In the genomic region with DNA sequence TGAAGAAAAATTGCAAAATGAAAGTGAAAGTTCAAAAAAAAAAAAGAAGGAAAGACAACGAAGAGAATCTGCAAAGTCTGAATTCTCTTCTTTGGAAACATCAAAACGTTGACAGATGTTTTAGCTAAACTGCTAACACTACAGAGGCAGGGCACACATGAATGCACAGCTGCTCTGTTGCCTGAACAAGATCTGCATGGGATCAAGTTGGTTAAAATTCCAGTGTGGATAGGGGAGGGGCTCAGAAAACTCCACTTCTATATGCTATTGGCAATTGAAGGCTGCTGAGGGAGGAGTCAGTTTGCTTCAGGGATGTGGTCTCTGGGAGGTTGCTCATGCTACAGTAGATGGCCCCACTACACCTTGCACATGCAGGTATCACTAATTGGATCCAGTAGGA, we compare ENCODE assay signal across 23 mouse cellular contexts.
DNase-seq lines count a peak whose midpoint lies in the region; ATAC-seq lines count a peak whose summit lies in the region.
"Had no signal": no experiment of that assay in that cellular context is flagged by ENCODE, and none has a peak within 500 bp of the region (broad histone marks: within the 10 kb centered on the region; RNA-seq: fewer than 3 reads in every experiment).

No protein-coding gene starts in this region.

- H3K9me3 ChIP-seq in kidney, embryonic 14.5 days (ENCODE audit: control insufficient read depth, low read length): no peaks in the 10 kb centered on the region
- peaks cover 5% of the 10 kb centered on the region; the same call in 1 of the 2 replicates for H3K9me3 ChIP-seq in megakaryocyte, embryonic 14.5 days
- H3K9me3 ChIP-seq: embryonic facial prominence, embryonic 13.5 days; limb, embryonic 15.5 days; midbrain, embryonic 10.5 days had no signal

- DNase-seq in kidney, postnatal 14 days: no peak
- peak; percentile 7 for DNase-seq in embryo, embryonic 10.5 days (ENCODE audit: low spot score)
- no peak for DNase-seq in right cerebral cortex, postnatal 36 days (ENCODE audit: low spot score in 2 of 2)
- no peak for DNase-seq in ovary, postnatal 14 days (ENCODE audit: low spot score)
- DNase-seq in right cerebral cortex, postnatal 14 days: no peak
- DNase-seq: adrenal gland, postnatal 36 days; cerebellum, adult 9-10 months; gastrocnemius, postnatal 36 days; kidney, postnatal 25 days; liver, postnatal 0 days; lung, postnatal 36 days; right cerebral cortex, adult 18-20 months; thymus, postnatal 14 days had no signal

- no peaks in the 10 kb centered on the region for H3K36me3 ChIP-seq in kidney, embryonic 14.5 days (ENCODE audit: control insufficient read depth, insufficient read depth, low read length)
- H3K36me3 ChIP-seq in megakaryocyte, embryonic 14.5 days (replicated peaks; ENCODE audit: low read length): no peaks in the 10 kb centered on the region
- H3K36me3 ChIP-seq: embryonic facial prominence, embryonic 13.5 days; limb, embryonic 15.5 days; midbrain, embryonic 10.5 days had no signal

- no peak overlapping the region for H3K27ac ChIP-seq in kidney, embryonic 14.5 days (ENCODE audit: low read depth, low read length)
- H3K27ac ChIP-seq: embryonic facial prominence, embryonic 13.5 days; limb, embryonic 15.5 days; midbrain, embryonic 10.5 days had no signal

- 41% methylated on average over 2 of the region's 2 CpGs for WGBS in kidney, embryonic 14.5 days

- no peaks in the 10 kb centered on the region for H3K27me3 ChIP-seq in kidney, embryonic 14.5 days (ENCODE audit: control insufficient read depth, insufficient read depth, low read length)
- H3K27me3 ChIP-seq in megakaryocyte, embryonic 14.5 days (replicated peaks): no peaks in the 10 kb centered on the region
- H3K27me3 ChIP-seq: embryonic facial prominence, embryonic 13.5 days; limb, embryonic 15.5 days had no signal

- H3K4me3 ChIP-seq in kidney, embryonic 14.5 days (ENCODE audit: low read length): no peak overlapping the region
- H3K4me3 ChIP-seq in megakaryocyte, embryonic 14.5 days (replicated peaks): peak overlapping the region; percentile 84
- H3K4me3 ChIP-seq: embryonic facial prominence, embryonic 13.5 days; limb, embryonic 15.5 days; midbrain, embryonic 10.5 days had no signal

- ATAC-seq in kidney, embryonic 14.5 days (ENCODE audit: low FRiP score, low TSS enrichment): peak; percentile 69
- ATAC-seq in megakaryocyte, adult 5-6 weeks (ENCODE audit: poor library complexity, severe bottlenecking): no peak
- ATAC-seq: activated CD4-positive, CD25-positive, alpha-beta regulatory T cell, adult 4 months; forebrain, embryonic 16.5 days; hindbrain, embryonic 16.5 days; intestine, embryonic 16.5 days; liver, postnatal 0 days had no signal

- H3K4me1 ChIP-seq in kidney, embryonic 14.5 days (ENCODE audit: control insufficient read depth, insufficient read depth, low read length): no peaks in the 10 kb centered on the region
- H3K4me1 ChIP-seq in megakaryocyte, embryonic 14.5 days: 0 out of 2 replicates have a peak, but pooled peaks cover 3% of the 10 kb centered on the region
- H3K4me1 ChIP-seq: embryonic facial prominence, embryonic 13.5 days; limb, embryonic 15.5 days had no signal

- no peak overlapping the region for H3K4me2 ChIP-seq in kidney, embryonic 14.5 days (replicated peaks; ENCODE audit: low read depth, low read length)
- H3K4me2 ChIP-seq: embryonic facial prominence, embryonic 13.5 days; limb, embryonic 15.5 days had no signal

- no peak overlapping the region for H3K9ac ChIP-seq in kidney, embryonic 14.5 days (ENCODE audit: low read depth, low read length)
- H3K9ac ChIP-seq: embryonic facial prominence, embryonic 13.5 days; limb, embryonic 15.5 days; liver, postnatal 0 days had no signal
